Mouse (Mus musculus) E14TG2a.4 (cell line): Measurements from ENCODE around the gene Gm42372.
"Not testable (repeated sequence)": the region's sequence is repeated elsewhere in the genome, so short reads cannot be mapped to it uniquely, and the experiment has no call there.

Experiments used
- CTCF ChIP-seq: conservative IDR thresholded peaks from 2 replicates; pipeline ENCODE4 v1.5.1; 2014; ENCODE audit warnings: low read length
- NANOG ChIP-seq: IDR thresholded peaks from 2 replicates; pipeline ENCODE4 v1.6.1; 2014; ENCODE audit warnings: borderline replicate concordance, low read length, mixed read lengths
- POU5F1 ChIP-seq: IDR thresholded peaks from 2 replicates; pipeline ENCODE4 v1.6.1; 2014; ENCODE audit warnings: low read length, borderline replicate concordance

DNA sequence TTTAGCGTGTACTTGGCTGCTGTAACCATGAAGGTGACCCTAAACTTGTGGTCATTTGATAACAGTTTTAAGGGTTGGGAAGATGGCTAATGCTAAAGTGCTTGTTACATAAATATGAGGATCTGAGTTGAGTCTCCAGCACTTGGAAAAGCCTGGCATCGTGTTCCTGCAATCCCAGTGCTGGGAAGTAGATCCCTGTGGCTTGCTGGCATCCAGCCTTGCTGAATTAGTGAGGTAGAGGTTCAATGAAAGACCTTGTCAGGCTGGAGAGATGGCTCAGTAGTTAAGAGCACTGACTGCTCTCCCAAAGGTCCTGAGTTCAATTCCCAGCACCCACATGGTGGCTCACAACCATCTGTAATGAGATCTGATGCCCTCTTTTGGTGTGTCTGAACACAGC, 29.1 kb upstream of the Gm42372 start:
- not testable (repeated sequence) for TF ChIP-seq CTCF, NANOG, POU5F1
